Mouse (Mus musculus) forebrain, postnatal 0 days (tissue): ENCODE measurements at regions not wholly inside any gene's neighbourhood (a gene's known extent, or its start where the extent isn't known, plus 50 kb on each side); places are given as distances from the start of the nearest gene placed in this dataset.
A peak's percentile ranks its signal among the peaks of the same experiment; 100 is the strongest.

Experiments used
- ATAC-seq: fragments of 200-750 bp; cut with Nextera tagmentation; 2 replicates; pipeline ENCODE4 v1.8.0; 2017; ENCODE audit warnings: mild to moderate bottlenecking, moderate library complexity
- DNase-seq: peaks from one replicate; pipeline ENCODE4 v3.0.0-alpha.2; 2015
- H3K27ac ChIP-seq: fragments of 300-500 bp; sonication (generic); 2 replicates; pipeline ENCODE4 v1.5.1; 2014; ENCODE audit warnings: low read depth, mild to moderate bottlenecking, antibody characterized with exemption, low read length, moderate library complexity, mixed read lengths
- H3K27me3 ChIP-seq: fragments of 300-500 bp; sonication (generic); 2 replicates; pipeline ENCODE4 v1.6.1; 2014; ENCODE audit warnings: mild to moderate bottlenecking, low read length, mixed read lengths; ENCODE audit not compliant: insufficient read depth
- H3K36me3 ChIP-seq: fragments of 300-500 bp; sonication (generic); 2 replicates; pipeline ENCODE4 v1.6.1; 2014; ENCODE audit warnings: mild to moderate bottlenecking, moderate library complexity; ENCODE audit not compliant: insufficient read depth
- H3K4me1 ChIP-seq: fragments of 300-500 bp; sonication (generic); 2 replicates; pipeline ENCODE4 v1.6.1; 2014; ENCODE audit warnings: antibody characterized with exemption; ENCODE audit not compliant: insufficient read depth
- H3K4me2 ChIP-seq: fragments of 300-500 bp; sonication (generic); 2 replicates; pipeline ENCODE4 v1.6.1; 2014; ENCODE audit warnings: low read depth, mild to moderate bottlenecking, moderate library complexity
- H3K4me3 ChIP-seq: fragments of 300-500 bp; sonication (generic); 2 replicates; pipeline ENCODE4 v1.5.1; 2014; ENCODE audit warnings: low read depth, low read length, mixed read lengths
- H3K9ac ChIP-seq: fragments of 300-500 bp; sonication (generic); 2 replicates; pipeline ENCODE4 v1.6.1; 2014; ENCODE audit warnings: mild to moderate bottlenecking
- H3K9me3 ChIP-seq: fragments of 300-500 bp; sonication (generic); 2 replicates; pipeline ENCODE4 v1.6.1; 2016; ENCODE audit warnings: low read length
- CTCF ChIP-seq: sonication (generic); IDR thresholded peaks from 2 replicates; pipeline ENCODE4 v1.5.1; 2016; ENCODE audit warnings: antibody characterized with exemption, control low read depth, low read depth
- WGBS: fragments of 180-500 bp; shearing (Covaris S2); extraction: QIAGEN DNeasy Blood & Tissue Kit; methylation state at CpG from one replicate; pipeline ENCODE4 v1.1.7; 2014; 5-methylcytosine and 5-hydroxymethylcytosine counted together

DNA sequence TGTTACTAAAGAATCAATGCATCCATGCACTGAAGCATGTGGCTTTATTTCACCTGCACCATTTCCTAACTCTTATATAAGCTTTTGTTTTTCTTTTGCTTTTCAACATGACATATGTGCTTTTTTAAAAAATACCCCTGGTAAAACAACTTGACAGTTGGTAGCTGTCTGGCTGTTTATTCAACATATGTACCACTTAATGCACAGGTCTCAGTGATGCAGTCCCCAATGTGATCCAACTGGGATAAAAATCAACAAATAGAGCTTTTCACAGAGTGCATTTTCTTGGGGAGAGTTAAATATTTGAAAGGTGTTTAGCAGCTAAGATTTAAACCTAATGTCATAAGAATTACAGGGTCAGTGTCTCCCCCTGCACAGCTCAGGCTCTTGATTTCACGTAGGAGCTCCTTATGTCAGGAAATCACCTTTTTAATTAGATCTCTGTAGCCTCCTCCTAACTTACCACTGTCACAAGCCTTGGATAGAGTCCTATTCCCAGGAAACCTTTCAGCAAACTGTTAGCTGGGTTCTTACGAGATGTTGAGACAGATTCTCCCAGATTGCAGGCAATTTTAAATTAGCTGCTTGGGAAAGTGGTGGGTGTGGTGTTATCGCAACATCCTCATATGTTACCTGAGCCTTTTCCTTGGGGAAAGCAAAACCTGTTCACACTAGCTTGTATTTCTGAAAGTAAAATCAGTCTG, 464.6 kb upstream of the Arrdc3 start:
- no peak for TF ChIP-seq CTCF
- H3K9me3 ChIP-seq: no peaks in the 10 kb centered on the region
- 48% methylated on average over 3 of the region's 3 CpGs for WGBS
- H3K9ac ChIP-seq: no peak overlapping the region
- no peaks in the 10 kb centered on the region for H3K4me1 ChIP-seq
- H3K4me3 ChIP-seq: no peak overlapping the region
- no peak for DNase-seq
- H3K27ac ChIP-seq: no peak overlapping the region
- H3K36me3 ChIP-seq: no peaks in the 10 kb centered on the region
- peak; percentile 18; the same call in 1 of the 2 replicates for ATAC-seq
- H3K4me2 ChIP-seq: no peak overlapping the region
- no peaks in the 10 kb centered on the region for H3K27me3 ChIP-seq

GRCm38 (mm10) chr13:80420341-80420740, 462.8 kb upstream of the Arrdc3 start:
- ATAC-seq: no peak
- DNase-seq: no peak
- no peaks in the 10 kb centered on the region for H3K27me3 ChIP-seq
- no peaks in the 10 kb centered on the region for H3K9me3 ChIP-seq
- no peak overlapping the region for H3K4me3 ChIP-seq
- no peak overlapping the region for H3K27ac ChIP-seq
- 83% methylated on average over 2 of the region's 2 CpGs for WGBS
- H3K4me1 ChIP-seq: no peaks in the 10 kb centered on the region
- H3K36me3 ChIP-seq: no peaks in the 10 kb centered on the region
- no peak overlapping the region for H3K9ac ChIP-seq
- TF ChIP-seq CTCF: no peak
- H3K4me2 ChIP-seq: no peak overlapping the region
